Mouse (Mus musculus): ENCODE measurements around the gene Arhgef10l.

The Arhgef10l gene

GRCm38 (mm10) chr4:140528443-140528842 lies 137.4 kb downstream of the Arhgef10l start:
- no peak for DNase-seq (ENCODE audit: low read depth, low spot score)

- DNase-seq (ENCODE audit: low read depth, low spot score): no peak
Observed at GRCm38 (mm10) chr4:140525674-140526177, 140.1 kb downstream of the Arhgef10l start.

GRCm38 (mm10) chr4:140524927-140525326 lies 140.9 kb downstream of the Arhgef10l start:
- no peak for DNase-seq (ENCODE audit: low read depth, low spot score)

- DNase-seq (ENCODE audit: low read depth, low spot score): no peak
Observed at GRCm38 (mm10) chr4:140522873-140523272, 142.9 kb downstream of the Arhgef10l start.

- DNase-seq (ENCODE audit: low read depth, low spot score): no peak
Observed at GRCm38 (mm10) chr4:140520719-140521118, 145.1 kb downstream of the Arhgef10l start.

GRCm38 (mm10) chr4:140513797-140514196 lies 152.0 kb downstream of the Arhgef10l start:
- no peak for DNase-seq (ENCODE audit: low read depth, low spot score)

GRCm38 (mm10) chr4:140509856-140510255 lies 156.0 kb downstream of the Arhgef10l start:
- no peak for DNase-seq (ENCODE audit: low read depth, low spot score)

GRCm38 (mm10) chr4:140507172-140507714 lies 158.6 kb downstream of the Arhgef10l start:
- DNase-seq (ENCODE audit: low read depth, low spot score): no peak

- DNase-seq (ENCODE audit: low read depth, low spot score): no peak
Observed at GRCm38 (mm10) chr4:140505608-140506002, 160.2 kb downstream of the Arhgef10l start.

GRCm38 (mm10) chr4:140504921-140505607 lies 160.7 kb downstream of the Arhgef10l start:
- no peak for DNase-seq (ENCODE audit: low read depth, low spot score)

GRCm38 (mm10) chr4:140504067-140504913 lies 161.5 kb downstream of the Arhgef10l start:
- no peak for DNase-seq (ENCODE audit: low read depth, low spot score)

GRCm38 (mm10) chr4:140500766-140501165 lies 165.0 kb downstream of the Arhgef10l start:
- DNase-seq (ENCODE audit: low read depth, low spot score): no peak

- no peak for DNase-seq (ENCODE audit: low read depth, low spot score)
Observed at GRCm38 (mm10) chr4:140499571-140499970, 166.2 kb downstream of the Arhgef10l start.

- no peak for DNase-seq (ENCODE audit: low read depth, low spot score)
Observed at GRCm38 (mm10) chr4:140497169-140497568, 168.6 kb downstream of the Arhgef10l start.

GRCm38 (mm10) chr4:140491555-140491954 lies 174.3 kb downstream of the Arhgef10l start:
- no peak for DNase-seq (ENCODE audit: low read depth, low spot score)

GRCm38 (mm10) chr4:140485442-140485841 lies 180.4 kb downstream of the Arhgef10l start:
- DNase-seq (ENCODE audit: low read depth, low spot score): no peak

GRCm38 (mm10) chr4:140483134-140483533 lies 182.7 kb downstream of the Arhgef10l start:
- no peak for DNase-seq (ENCODE audit: low read depth, low spot score)

GRCm38 (mm10) chr4:140480369-140481067 lies 185.3 kb downstream of the Arhgef10l start:
- no peak for DNase-seq (ENCODE audit: low read depth, low spot score)

- DNase-seq (ENCODE audit: low read depth, low spot score): no peak
Observed at GRCm38 (mm10) chr4:140475194-140475593, 190.6 kb downstream of the Arhgef10l start.

GRCm38 (mm10) chr4:140469760-140470452 lies 195.9 kb downstream of the Arhgef10l start:
- DNase-seq (ENCODE audit: low read depth, low spot score): no peak

- no peak for DNase-seq (ENCODE audit: low read depth, low spot score)
Observed at GRCm38 (mm10) chr4:140467254-140467791, 198.5 kb downstream of the Arhgef10l start.

All from CD4-positive, CD25-positive, alpha-beta regulatory T cell, adult 2 months (primary cell).